Mouse (Mus musculus) telencephalon, adult 2 months (tissue): ENCODE measurements around the gene Minpp1.
A peak's percentile ranks its signal among the peaks of the same experiment; 100 is the strongest.
"Not testable (repeated sequence)": the region's sequence is repeated elsewhere in the genome, so short reads cannot be mapped to it uniquely, and the experiment has no call there.

Source experiments
- DNase-seq: peaks from one replicate; pipeline ENCODE4 v3.0.0-alpha.2; 2011; ENCODE audit warnings: low read depth, low spot score

Minpp1 gene

DNA sequence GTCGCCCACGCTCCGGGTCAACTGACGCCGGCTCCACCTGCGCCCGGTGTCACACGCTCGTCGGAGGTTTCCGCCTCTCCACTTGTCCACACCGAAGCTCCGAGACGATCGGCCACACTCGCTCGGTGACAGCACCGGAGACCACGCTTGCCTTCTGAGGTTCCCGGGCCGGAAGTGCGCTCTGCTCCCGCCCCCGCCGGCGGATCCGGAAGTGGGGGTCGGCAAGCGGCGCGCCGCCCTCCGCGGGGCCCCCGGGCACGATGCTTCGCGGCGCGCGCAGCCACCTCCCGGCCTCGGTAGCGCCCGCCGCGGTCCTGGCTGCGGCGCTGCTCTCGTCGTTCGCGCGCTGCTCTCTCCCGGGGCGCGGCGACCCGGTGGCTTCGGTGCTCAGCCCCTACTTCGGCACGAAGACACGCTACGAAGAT lies at the start of gene Minpp1:
Gene Minpp1, plus strand, starts transcription at position 89 of the 425 bp plus-strand sequence.
- peak; percentile 56 for DNase-seq

DNA sequence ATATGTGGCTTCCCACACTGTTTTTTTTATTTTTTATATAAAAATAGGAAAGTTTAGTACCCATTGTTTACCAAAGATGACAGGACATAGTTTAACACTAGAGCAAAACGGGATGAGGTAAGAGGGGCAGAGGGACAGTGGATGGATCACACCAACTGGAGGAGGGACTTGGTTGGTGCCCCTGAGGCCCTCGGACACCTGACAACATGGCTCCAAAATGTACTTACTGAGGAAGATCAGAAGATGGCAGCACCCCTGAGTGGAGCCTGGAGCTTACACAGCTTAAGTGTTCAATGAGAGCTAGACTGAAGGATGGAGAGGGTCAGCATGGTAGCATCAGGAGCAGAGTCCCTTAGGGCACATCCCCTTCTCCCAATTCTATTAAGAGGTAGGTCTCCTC lies 46.2 kb upstream of the Minpp1 start:
- DNase-seq: no peak

DNA sequence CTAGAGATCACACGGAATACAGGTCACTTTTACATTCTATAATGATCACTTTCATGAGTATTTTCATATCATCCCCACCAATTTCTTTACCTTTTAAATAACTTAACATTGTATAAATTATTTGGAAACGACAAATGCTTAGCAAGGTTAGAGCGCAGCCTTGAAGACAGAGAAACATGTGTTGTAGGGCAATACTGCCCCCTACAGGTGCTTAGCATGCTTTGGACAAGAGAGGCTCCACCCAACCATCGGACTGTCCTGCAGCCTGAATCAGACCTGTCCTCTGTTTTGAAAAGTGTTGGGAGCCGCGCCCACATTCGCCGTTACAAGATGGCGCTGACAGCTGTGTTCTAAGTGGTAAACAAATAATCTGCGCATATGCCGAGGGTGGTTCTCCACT lies 44.0 kb upstream of the Minpp1 start:
- no peak for DNase-seq

DNA sequence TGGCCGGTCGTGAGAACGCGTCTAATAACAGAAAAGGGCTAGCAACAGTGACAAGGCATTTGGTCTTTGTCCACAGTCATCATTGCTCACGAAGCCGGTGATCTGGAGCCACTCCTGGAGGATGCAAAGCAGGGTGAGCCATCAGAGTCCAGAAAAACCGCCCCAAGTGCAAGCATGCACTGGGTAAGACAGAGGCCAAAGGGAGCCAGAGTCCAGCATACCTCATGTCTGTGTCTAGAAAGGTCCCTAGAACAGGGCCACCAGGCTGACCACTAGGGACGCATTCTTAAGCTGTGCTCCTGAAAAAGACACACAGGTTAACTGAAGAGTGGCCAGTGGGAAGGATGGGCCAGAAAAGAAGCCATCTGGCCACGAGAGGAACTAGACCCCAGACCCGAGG lies 36.6 kb upstream of the Minpp1 start:
- DNase-seq: no peak

DNA sequence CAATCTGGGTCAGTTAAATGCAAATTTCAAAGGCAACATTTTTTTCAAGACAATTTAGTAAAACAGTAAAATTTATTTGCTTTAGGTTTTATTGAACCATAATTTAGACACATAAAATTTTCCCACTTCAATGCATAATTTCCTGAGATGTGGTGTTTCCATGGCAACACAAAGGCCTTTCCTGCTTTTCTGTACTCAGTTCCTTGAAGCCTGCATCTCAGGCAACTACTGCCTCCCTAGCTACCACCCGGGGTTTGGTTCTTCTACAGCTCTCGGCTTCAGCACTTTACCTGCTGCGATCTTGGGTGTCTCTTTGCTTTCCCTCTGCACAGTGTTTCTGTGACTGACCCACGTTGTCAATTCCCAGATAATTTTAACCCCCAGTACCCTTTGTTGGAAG lies 33.3 kb upstream of the Minpp1 start:
- DNase-seq: peak; percentile 60

DNA sequence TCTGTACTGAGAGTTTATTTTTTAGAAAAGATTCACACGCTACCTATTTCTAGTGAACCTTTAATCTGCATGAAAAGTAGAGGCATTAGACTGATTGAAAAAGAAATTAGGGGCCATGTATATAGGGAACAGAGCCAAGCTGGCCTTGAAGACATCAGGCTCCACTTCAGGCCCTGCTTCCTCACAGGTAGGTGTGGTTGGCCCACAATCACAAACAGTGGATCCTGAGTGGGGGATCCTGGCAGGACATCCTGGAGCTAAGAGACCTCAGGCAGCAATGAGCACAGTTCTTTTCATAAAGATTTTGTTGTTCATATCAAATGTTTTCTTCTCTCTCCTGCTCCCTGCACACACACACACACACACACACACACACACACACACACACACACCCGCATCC lies 28.8 kb upstream of the Minpp1 start:
- no peak for DNase-seq

DNA sequence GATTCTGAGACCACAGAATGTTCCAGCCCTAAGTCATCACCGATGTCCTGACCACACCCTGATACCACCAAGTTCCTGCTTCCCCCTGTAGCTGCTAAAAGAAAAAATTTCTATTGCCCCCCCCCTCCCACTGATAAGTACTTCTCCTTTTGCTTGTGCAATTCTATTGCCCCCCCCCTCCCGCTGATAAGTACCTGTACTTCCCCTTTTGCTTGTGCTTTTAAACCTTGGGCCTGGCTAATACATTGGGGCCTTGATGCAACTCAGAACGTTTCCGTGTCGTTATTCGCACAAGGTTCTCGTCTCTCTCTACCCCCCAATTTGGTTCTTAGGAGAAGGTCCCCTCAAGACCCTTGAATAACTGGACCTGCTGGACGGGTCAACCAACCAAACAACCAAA lies 27.9 kb upstream of the Minpp1 start:
- DNase-seq: not testable (repeated sequence)

DNA sequence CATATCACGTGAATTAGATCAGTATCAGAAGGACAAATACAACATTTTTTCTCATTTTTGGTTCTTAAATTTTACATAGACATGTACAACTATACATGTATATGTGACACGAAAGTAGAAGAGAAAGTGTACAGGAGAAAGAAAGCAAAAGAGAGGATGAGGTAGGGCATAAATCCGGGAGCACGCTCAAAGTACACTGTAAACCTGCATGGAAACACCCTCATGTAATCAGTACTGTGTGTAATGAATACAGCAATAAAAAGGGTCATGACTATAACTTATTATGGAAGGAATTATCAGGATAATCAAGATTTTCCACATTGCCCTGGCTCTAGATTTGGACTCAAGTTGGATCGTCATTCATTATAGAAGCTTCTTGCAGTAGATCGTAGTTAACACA lies 22.5 kb upstream of the Minpp1 start:
- DNase-seq: no peak

DNA sequence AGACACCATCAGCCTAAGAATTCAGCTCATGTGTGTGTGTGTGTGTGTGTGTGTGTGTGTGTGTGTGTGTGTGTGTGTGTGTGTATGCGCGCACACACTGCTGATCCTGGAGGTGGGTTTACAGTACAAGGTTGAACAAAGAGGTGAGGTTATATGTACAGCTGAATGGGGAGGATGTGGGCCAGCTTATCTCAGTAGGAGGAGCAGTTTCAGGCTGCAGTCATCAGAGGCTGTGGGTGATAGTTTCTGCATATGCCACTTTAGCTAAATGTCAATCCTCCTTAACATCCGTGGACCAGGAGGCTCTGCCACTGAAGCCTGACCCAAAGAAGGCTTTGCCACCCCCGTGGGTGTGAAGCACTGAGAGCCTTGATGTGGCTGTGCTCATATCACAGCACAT lies 20.3 kb upstream of the Minpp1 start:
- DNase-seq: no peak

DNA sequence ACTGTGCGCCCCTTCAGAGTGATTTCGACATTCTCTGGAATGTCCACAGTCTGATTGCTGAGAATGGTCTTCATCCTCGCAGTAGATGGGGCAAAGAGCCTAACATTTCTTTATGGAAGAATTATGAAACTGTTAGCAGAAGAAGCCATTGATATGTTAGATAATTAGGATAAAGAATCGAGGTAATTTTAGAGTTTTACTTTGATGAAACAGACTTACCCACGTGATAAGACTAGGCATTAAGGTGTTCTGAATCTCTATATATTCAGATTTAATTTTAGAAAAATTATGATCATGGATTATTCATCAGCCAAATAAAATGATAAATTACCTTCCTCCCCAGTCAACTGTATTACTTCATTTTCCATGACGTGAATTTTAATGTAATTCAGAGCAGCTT lies 19.1 kb upstream of the Minpp1 start, which contains the start of gene Rpl9-ps6:
Gene Rpl9-ps6, minus strand, starts transcription at position 101 of the 400 bp plus-strand sequence.
- no peak for DNase-seq

DNA sequence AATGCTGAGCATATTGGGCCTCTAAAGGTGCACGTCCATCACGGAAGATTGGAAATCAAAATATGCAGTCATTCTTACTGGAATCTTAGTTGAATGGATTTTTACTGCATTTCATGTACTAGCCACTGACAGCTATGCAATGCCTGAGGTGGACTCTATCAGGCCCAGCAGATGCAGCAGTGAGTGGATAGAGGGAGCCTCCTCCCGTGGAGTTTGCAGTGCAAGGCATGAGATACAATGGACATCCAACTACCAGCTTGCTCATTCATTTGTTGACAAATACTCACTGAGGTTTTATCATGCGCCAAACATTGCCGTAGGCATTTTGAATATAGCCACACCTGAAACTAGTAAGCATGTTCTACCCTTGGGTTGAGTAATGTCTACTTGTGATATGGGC lies 18.2 kb upstream of the Minpp1 start:
- DNase-seq: no peak

DNA sequence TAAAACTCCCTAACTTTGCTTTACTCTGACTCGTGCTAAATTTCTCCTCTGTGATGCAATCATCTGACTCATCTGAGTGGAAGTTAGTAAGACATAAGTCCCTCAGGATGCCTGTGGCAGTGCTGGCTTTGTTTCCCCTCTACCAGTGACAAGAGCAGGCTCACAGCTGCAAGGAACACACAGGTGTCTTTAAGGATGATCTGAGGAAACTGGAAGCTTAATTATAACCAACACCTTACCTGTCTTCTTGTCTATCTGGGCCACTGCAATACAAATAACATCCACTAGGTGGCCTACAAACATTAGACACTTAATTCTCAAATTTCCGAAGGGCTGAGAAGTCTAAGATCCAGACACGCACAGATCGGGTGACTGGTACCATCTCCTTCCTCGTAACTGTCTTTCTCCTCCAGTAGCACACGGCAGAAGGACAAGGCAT lies 15.5 kb upstream of the Minpp1 start:
- peak; percentile 29 for DNase-seq

DNA sequence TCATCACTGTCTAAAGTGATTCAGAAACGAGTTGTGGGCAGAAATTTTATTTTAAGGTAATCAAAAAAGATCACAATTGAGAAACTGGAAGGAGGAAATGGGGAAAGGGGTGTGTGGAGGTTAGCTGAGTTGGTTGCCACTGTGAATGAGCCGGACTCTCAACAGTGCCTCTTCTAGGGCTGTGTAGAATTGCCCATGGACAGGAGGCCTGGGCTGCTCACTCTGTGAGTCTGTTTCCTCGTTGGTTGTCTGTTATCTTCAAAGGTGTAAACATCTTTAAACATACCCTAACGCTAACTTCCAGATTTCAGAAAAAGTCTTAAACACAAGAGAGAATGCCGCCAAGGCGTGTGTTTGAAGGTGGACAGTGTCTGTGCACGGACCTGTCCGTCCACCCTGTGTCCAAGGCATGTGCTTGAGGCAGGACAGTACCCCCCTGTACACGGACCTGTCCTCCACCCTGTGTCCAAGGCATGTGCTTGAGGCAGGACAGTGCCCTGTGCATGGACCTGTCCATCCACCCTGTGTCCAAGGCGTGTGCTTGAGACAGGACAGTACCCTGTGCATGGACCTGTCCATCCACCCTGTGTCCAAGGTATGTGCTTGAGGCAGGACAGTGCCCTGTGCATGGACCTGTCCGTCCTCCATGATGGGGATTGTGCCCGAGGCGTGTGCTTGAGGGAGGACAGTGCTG lies 14.9 kb upstream of the Minpp1 start:
- no peak for DNase-seq

DNA sequence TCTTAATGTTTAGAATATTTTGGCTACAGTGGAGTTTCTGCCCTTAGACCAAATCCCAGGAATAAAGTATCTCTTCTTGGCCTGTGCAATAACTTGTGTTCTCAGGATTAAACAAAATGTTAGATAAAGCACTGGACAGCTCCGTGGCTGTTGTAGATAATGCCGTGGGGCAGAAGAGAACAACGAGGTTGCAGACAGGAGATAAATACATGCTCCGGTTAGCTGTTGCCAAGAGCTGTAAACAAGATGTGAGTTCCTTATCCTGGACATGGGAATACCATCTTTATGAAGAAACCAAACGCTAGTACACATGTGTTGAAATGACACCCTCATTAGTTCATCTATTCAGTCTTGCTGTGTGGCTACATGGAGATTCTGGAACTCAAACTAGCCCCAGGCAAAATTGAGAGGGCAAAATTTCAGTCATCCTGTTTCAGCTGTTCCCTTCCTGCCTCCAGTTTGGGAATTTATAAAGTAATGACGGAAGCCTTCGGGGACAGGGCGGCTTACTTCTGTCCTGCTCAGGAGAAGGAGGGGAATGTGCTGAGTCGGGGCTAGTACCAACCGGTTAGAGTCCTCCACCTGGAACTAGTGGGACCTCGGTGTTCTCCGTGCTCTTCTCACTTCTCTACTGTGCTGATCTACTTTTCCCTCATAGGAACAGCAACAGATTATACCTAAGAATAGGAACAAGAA lies 9.4 kb upstream of the Minpp1 start:
- no peak for DNase-seq

DNA sequence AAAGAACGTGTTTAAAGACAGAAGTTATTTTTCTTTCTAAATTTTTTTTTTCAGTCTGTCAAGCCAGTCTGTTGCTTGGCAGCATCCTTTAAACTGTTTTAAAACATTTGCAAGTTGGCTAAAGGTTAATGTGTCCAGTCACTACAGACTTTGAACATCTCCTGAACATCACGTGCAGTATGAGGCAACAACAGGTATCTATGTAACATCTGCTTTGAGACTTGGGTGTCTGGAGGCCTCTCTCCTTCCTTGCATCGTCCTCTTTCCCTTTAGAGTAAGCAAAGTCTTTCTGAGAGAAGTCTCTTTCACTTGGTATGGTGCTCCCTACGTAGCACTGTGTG lies 8.9 kb upstream of the Minpp1 start:
- no peak for DNase-seq

DNA sequence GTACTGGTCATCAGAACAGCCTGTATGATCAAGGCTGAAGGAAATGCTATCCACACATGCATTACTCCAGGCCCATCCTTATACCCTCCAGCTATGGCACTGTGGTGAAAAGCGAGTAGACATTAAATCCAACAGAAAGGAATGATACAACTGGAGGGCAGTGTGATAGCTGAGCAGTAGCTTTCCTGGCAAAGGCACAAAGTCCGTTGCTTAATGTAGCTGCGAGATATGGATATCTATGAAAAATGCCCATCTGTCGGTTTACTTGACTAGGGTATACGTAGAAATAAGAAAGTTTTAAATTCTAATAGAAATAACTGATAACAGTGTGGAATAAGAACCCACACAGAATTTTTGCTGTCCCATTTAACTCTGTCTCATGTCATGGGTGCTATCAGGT lies 5.3 kb upstream of the Minpp1 start:
- no peak for DNase-seq

DNA sequence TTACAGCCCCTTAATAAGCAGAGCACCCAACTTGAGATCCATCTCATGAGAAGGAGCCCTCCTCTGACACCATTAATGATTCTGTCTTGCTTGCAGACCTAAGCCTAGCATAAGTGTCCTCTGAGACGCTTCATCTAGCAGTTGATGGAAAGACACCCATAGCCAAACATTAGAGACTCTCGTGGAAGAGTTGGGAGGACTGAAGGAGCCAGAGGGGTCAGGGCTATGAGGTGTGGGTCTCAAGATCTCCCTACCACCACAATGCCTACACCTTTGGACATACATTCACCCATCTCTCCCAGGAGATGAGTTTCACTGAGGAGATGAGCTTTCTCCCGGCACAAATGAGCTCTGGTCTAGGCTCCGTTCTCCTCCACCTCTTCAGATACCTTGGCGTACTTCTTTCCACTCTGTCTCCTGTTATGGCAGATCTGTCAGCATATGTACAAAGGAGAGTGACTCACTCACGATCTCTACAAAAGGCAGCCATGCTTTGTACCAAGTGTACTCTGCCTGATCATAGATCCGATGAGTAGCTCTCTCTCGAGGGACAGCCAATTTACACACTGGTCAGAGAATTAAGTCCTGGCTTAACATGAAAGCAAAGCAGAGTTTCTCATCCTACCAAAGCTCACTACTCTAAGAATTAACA lies 4.7 kb upstream of the Minpp1 start:
- DNase-seq: no peak

DNA sequence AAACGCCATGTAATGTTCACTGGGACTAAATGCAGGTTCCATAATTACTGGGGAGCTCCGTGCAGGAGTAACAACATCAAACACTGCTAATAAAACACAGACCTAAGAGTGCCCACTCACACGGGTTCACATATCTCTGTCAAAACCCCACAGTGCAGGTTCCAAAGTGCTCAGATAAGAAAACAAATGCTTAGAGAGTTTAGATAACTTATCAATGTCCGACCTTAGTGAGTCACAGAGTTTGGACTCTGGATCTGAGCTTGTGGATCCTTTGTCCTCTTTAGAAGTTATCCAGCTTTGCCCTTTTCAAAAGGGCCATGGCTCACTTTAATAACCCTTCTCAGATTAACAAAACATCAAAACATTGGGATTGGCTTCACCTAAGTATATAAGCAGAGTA lies 4.1 kb upstream of the Minpp1 start:
- DNase-seq: no peak

DNA sequence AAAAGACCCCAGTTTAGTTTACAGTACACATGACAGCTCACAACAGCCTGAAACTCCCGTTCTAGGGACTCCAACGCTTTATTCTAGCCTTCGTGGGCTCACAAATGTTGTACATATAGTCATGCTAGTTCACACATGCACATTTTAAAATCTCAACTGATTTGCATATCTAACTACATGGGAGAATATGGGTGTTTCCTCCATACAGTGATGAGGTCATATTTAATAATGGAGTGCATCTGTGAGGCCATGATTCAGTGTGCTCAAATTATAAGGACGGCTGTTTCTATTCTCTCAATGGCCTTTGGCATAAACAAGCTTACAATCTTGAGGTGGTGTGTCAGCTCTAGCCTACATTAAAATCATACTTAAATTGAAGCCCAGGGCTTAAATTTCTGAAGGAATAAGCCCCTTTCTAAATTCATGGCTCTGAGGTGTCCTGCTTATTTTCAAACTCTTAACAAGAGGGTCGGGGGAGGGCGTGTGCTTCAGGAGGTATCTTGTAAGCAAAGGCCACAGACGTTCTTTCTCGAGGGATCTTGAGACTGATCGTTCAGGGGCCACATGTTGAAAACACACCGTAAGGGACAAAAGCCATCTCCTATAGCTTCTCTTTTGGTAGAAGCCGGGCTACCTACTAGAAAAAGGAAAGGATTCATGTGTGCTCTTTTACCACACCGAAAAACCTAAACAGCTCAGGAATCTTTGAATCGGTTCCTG lies 468 bp upstream of the Minpp1 start:
- DNase-seq: no peak

DNA sequence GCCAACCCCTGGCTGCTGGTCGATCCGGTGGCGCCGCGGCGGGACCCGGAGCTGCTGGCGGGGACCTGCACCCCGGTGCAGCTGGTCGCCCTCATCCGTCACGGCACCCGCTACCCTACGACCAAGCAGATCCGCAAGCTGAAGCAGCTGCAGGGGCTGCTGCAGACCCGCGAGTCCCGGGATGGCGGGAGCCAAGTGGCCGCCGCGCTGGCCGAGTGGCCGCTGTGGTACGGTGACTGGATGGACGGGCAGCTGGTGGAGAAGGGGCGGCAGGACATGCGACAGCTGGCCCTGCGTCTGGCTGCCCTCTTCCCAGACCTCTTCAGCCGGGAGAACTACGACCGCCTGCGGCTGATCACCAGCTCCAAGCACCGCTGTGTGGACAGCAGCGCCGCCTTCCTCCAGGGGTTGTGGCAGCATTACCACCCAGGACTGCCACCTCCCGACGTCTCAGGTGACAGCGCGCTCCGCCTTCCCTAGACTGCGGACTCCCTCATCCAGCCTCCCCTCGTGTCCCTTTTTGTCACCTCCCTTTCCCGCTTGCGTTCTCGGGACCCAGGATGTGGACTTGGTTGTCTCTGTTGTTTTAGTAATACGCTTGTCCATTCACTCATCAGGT lies 646 bp downstream of the Minpp1 start:
- DNase-seq: peak; percentile 33

DNA sequence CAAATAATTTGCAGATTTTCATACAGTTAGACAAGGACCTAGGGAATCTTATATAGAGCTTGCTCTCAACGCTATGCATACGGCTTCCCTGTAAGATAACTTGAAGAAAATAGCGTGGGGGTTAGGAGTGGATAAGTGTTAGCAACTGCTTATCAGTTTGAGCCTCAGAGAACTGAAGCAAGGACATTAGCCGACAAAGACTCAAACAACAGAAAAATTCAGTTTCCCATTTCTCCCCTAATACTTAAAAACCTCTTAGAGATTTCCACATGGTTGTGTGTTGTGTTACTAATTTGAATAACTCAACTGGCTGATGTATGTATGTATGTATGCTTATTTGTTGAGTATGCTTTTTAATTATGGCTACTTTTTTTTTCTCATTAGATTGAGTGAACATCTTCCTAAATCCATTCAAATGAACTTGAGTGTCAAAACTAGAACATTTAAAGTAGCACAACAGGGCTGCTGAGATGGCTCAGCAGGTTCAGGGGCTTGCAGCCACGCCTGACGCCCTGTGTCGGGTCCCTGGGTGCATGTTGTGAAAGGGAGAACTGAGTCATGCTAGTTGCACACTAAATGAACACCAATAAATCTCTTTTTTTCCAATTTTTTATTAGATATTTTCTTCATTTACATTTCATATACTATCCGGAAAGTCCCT lies 2.2 kb downstream of the Minpp1 start:
- DNase-seq: no peak
